Mouse (Mus musculus): ENCODE data around the gene Atg7. TPM values are rescaled to one million over a fixed set of nuclear protein-coding genes. Genes with fewer than 3 reads are reported as not detected.

Gene Atg7
- polyA plus RNA-seq, 1 experiment from 2014 or later: 13.5 TPM

GRCm38 (mm10) chr6:114715289-114716030 lies 72.6 kb downstream of the Atg7 start:
- 64% methylated on average over 7 of the region's 7 CpGs for whole genome bisulfite sequencing
- no peak overlapping the region for H3K4me2 ChIP-seq (replicated peaks; ENCODE audit: low read depth, low read length)
- no peak overlapping the region for H3K9ac ChIP-seq (ENCODE audit: low read depth, low read length)
- no peaks in the 10 kb centered on the region for H3K9me3 ChIP-seq (ENCODE audit: control insufficient read depth, low read length)
- no peaks in the 10 kb centered on the region for H3K27me3 ChIP-seq (ENCODE audit: control insufficient read depth, insufficient read depth, low read length)
- no peaks in the 10 kb centered on the region for H3K36me3 ChIP-seq (ENCODE audit: control insufficient read depth, insufficient read depth, low read length)
- H3K4me1 ChIP-seq (replicated peaks; ENCODE audit: control insufficient read depth, insufficient read depth, low read length): peaks cover 4% of the 10 kb centered on the region; the same call in 1 of the 2 replicates
- no peak overlapping the region for H3K4me3 ChIP-seq (ENCODE audit: low read depth, low read length)
- peak overlapping the region; percentile 31; the same call in 1 of the 2 replicates for H3K27ac ChIP-seq (ENCODE audit: low read depth, low read length)
- DNase-seq (ENCODE audit: low spot score) (no peak), ATAC-seq (ENCODE audit: low FRiP score) (peak; percentile 47; the same call in 1 of the 2 replicates)

GRCm38 (mm10) chr6:114719100-114719499 lies 76.2 kb downstream of the Atg7 start:
- Histone ChIP-seq H3K27me3 (ENCODE audit: control insufficient read depth, insufficient read depth, low read length) (no peaks in the 10 kb centered on the region), H3K4me1 (replicated peaks; ENCODE audit: control insufficient read depth, insufficient read depth, low read length) (peaks cover 4% of the 10 kb centered on the region; the same call in 1 of the 2 replicates), H3K36me3 (ENCODE audit: control insufficient read depth, insufficient read depth, low read length) (no peaks in the 10 kb centered on the region), H3K9ac (ENCODE audit: low read depth, low read length) (no peak overlapping the region), H3K4me3 (ENCODE audit: low read depth, low read length) (no peak overlapping the region), H3K9me3 (ENCODE audit: control insufficient read depth, low read length) (no peaks in the 10 kb centered on the region), H3K4me2 (replicated peaks; ENCODE audit: low read depth, low read length) (no peak overlapping the region), H3K27ac (ENCODE audit: low read depth, low read length) (no peak overlapping the region)
- no peak for DNase-seq (ENCODE audit: low spot score)
- ATAC-seq (ENCODE audit: low FRiP score): no peak
- 79% methylated on average over 5 of the region's 5 CpGs for WGBS

DNA sequence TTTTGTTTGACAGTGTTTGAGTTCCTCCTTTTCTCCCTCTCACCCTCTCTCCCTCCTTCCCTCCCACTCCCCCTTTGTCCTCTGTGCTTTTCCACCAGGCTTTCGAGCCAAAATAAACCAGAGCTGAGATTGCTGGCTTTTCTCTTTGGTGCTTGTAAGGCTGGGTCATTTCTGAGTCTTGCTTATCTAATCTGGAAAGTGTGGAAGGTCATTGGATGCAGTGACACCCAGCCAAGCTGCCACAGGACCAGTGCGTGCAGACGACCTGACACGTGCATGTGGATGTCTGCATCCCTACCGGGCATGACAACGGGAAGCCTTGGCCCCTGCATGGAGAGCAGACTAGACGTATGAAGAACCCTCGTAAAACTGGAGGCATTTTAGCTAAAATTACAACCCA lies 76.8 kb downstream of the Atg7 start:
- peaks cover under 1% of the 10 kb centered on the region; the same call in 1 of the 2 replicates for H3K4me1 ChIP-seq (replicated peaks; ENCODE audit: control insufficient read depth, insufficient read depth, low read length)
- no peak overlapping the region for H3K4me2 ChIP-seq (replicated peaks; ENCODE audit: low read depth, low read length)
- no peaks in the 10 kb centered on the region for H3K9me3 ChIP-seq (ENCODE audit: control insufficient read depth, low read length)
- no peak overlapping the region for H3K27ac ChIP-seq (ENCODE audit: low read depth, low read length)
- DNase-seq (ENCODE audit: low spot score): no peak
- no peak overlapping the region for H3K4me3 ChIP-seq (ENCODE audit: low read depth, low read length)
- no peaks in the 10 kb centered on the region for H3K36me3 ChIP-seq (ENCODE audit: control insufficient read depth, insufficient read depth, low read length)
- WGBS: 88% methylated on average over 8 of the region's 8 CpGs
- no peaks in the 10 kb centered on the region for H3K27me3 ChIP-seq (ENCODE audit: control insufficient read depth, insufficient read depth, low read length)
- H3K9ac ChIP-seq (ENCODE audit: low read depth, low read length): no peak overlapping the region
- no peak for ATAC-seq (ENCODE audit: low FRiP score)

GRCm38 (mm10) chr6:114722046-114722445 lies 79.1 kb downstream of the Atg7 start:
- Histone ChIP-seq H3K36me3 (ENCODE audit: control insufficient read depth, insufficient read depth, low read length) (no peaks in the 10 kb centered on the region), H3K9me3 (ENCODE audit: control insufficient read depth, low read length) (no peaks in the 10 kb centered on the region), H3K9ac (ENCODE audit: low read depth, low read length) (no peak overlapping the region), H3K27ac (ENCODE audit: low read depth, low read length) (no peak overlapping the region), H3K27me3 (ENCODE audit: control insufficient read depth, insufficient read depth, low read length) (no peaks in the 10 kb centered on the region), H3K4me1 (replicated peaks; ENCODE audit: control insufficient read depth, insufficient read depth, low read length) (no peaks in the 10 kb centered on the region), H3K4me3 (ENCODE audit: low read depth, low read length) (no peak overlapping the region), H3K4me2 (replicated peaks; ENCODE audit: low read depth, low read length) (no peak overlapping the region)
- ATAC-seq (ENCODE audit: low FRiP score) (no peak), DNase-seq (ENCODE audit: low spot score) (no peak)
- WGBS: 83% methylated on average over 5 of the region's 5 CpGs

DNA sequence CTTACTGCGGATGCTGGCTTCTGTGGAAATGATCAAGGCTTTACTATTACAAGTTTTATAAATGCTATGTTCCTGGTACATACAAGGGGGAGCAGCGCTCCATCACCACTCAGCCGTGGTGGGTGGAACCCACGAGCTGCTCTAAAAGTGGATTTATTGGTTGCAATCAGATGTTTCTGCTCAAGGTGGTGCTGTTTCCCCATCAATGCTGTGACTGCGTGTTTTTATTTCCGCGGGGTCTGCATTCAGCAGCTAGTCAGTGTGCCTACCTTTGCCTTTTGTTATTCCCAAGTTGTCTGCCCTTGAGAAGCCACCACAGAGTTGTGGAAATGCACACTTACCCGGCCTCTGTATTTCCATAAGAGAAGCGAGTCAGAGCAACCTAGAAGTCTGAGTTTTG lies 81.0 kb downstream of the Atg7 start:
- no peaks in the 10 kb centered on the region for H3K36me3 ChIP-seq (ENCODE audit: control insufficient read depth, insufficient read depth, low read length)
- no peak overlapping the region for H3K4me2 ChIP-seq (replicated peaks; ENCODE audit: low read depth, low read length)
- no peak overlapping the region for H3K4me3 ChIP-seq (ENCODE audit: low read depth, low read length)
- H3K9me3 ChIP-seq (ENCODE audit: control insufficient read depth, low read length): no peaks in the 10 kb centered on the region
- H3K9ac ChIP-seq (ENCODE audit: low read depth, low read length): no peak overlapping the region
- no peak overlapping the region for H3K27ac ChIP-seq (ENCODE audit: low read depth, low read length)
- ATAC-seq (ENCODE audit: low FRiP score): no peak
- WGBS: 31% methylated on average over 9 of the region's 9 CpGs
- no peaks in the 10 kb centered on the region for H3K27me3 ChIP-seq (ENCODE audit: control insufficient read depth, insufficient read depth, low read length)
- H3K4me1 ChIP-seq (replicated peaks; ENCODE audit: control insufficient read depth, insufficient read depth, low read length): no peaks in the 10 kb centered on the region
- peak; percentile 77 for DNase-seq (ENCODE audit: low spot score)

DNA sequence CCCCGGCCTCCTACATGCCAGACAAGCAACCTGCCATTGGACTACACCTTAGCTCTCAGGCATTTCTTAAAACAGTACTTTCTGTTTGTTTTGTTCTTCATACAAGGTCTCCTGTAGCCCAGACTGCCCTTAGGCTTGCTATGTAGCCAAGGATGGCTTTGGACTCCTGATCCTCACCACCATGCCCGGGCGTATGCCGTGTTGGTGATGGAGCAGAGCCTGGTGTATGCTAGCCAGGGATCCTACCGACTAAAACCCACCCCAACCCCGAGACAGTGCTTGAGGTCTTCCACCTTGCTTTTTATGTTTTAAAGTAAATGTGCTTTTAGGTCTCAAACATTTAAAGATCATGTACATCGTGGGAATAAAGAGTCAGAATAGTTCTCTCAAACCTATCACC lies 81.5 kb downstream of the Atg7 start:
- DNase-seq (ENCODE audit: low spot score) (no peak), ATAC-seq (ENCODE audit: low FRiP score) (no peak)
- Histone ChIP-seq H3K4me1 (replicated peaks; ENCODE audit: control insufficient read depth, insufficient read depth, low read length) (no peaks in the 10 kb centered on the region), H3K9ac (ENCODE audit: low read depth, low read length) (no peak overlapping the region), H3K4me2 (replicated peaks; ENCODE audit: low read depth, low read length) (no peak overlapping the region), H3K4me3 (ENCODE audit: low read depth, low read length) (no peak overlapping the region), H3K27ac (ENCODE audit: low read depth, low read length) (no peak overlapping the region), H3K27me3 (ENCODE audit: control insufficient read depth, insufficient read depth, low read length) (no peaks in the 10 kb centered on the region), H3K9me3 (ENCODE audit: control insufficient read depth, low read length) (no peaks in the 10 kb centered on the region), H3K36me3 (ENCODE audit: control insufficient read depth, insufficient read depth, low read length) (no peaks in the 10 kb centered on the region)
- 85% methylated on average over 7 of the region's 7 CpGs for WGBS

- ATAC-seq (ENCODE audit: low FRiP score): no peak
- H3K4me1 ChIP-seq (replicated peaks; ENCODE audit: control insufficient read depth, insufficient read depth, low read length): no peaks in the 10 kb centered on the region
- DNase-seq (ENCODE audit: low spot score): no peak
- no peak overlapping the region for H3K4me3 ChIP-seq (ENCODE audit: low read depth, low read length)
- 59% methylated on average over 8 of the region's 8 CpGs for WGBS
- no peak overlapping the region for H3K27ac ChIP-seq (ENCODE audit: low read depth, low read length)
- no peaks in the 10 kb centered on the region for H3K9me3 ChIP-seq (ENCODE audit: control insufficient read depth, low read length)
- H3K9ac ChIP-seq (ENCODE audit: low read depth, low read length): no peak overlapping the region
- no peaks in the 10 kb centered on the region for H3K27me3 ChIP-seq (ENCODE audit: control insufficient read depth, insufficient read depth, low read length)
- no peak overlapping the region for H3K4me2 ChIP-seq (replicated peaks; ENCODE audit: low read depth, low read length)
- no peaks in the 10 kb centered on the region for H3K36me3 ChIP-seq (ENCODE audit: control insufficient read depth, insufficient read depth, low read length)
Observed at GRCm38 (mm10) chr6:114725147-114725575, 82.3 kb downstream of the Atg7 start.

- no peak overlapping the region for H3K4me2 ChIP-seq (replicated peaks; ENCODE audit: low read depth, low read length)
- H3K4me1 ChIP-seq (replicated peaks; ENCODE audit: control insufficient read depth, insufficient read depth, low read length): no peaks in the 10 kb centered on the region
- no peak for ATAC-seq (ENCODE audit: low FRiP score)
- 66% methylated on average over 11 of the region's 11 CpGs for WGBS
- no peaks in the 10 kb centered on the region for H3K9me3 ChIP-seq (ENCODE audit: control insufficient read depth, low read length)
- H3K4me3 ChIP-seq (ENCODE audit: low read depth, low read length): no peak overlapping the region
- no peak overlapping the region for H3K27ac ChIP-seq (ENCODE audit: low read depth, low read length)
- no peak overlapping the region for H3K9ac ChIP-seq (ENCODE audit: low read depth, low read length)
- peak; percentile 11 for DNase-seq (ENCODE audit: low spot score)
- H3K36me3 ChIP-seq (ENCODE audit: control insufficient read depth, insufficient read depth, low read length): no peaks in the 10 kb centered on the region
- no peaks in the 10 kb centered on the region for H3K27me3 ChIP-seq (ENCODE audit: control insufficient read depth, insufficient read depth, low read length)
Observed at GRCm38 (mm10) chr6:114726681-114727080, 83.8 kb downstream of the Atg7 start.

GRCm38 (mm10) chr6:114733156-114733555 lies 90.3 kb downstream of the Atg7 start:
- no peaks in the 10 kb centered on the region for H3K9me3 ChIP-seq (ENCODE audit: control insufficient read depth, low read length)
- no peak overlapping the region for H3K4me3 ChIP-seq (ENCODE audit: low read depth, low read length)
- no peaks in the 10 kb centered on the region for H3K4me1 ChIP-seq (replicated peaks; ENCODE audit: control insufficient read depth, insufficient read depth, low read length)
- no peak for DNase-seq (ENCODE audit: low spot score)
- no peaks in the 10 kb centered on the region for H3K36me3 ChIP-seq (ENCODE audit: control insufficient read depth, insufficient read depth, low read length)
- H3K27ac ChIP-seq (ENCODE audit: low read depth, low read length): no peak overlapping the region
- no peak overlapping the region for H3K4me2 ChIP-seq (replicated peaks; ENCODE audit: low read depth, low read length)
- no peaks in the 10 kb centered on the region for H3K27me3 ChIP-seq (ENCODE audit: control insufficient read depth, insufficient read depth, low read length)
- H3K9ac ChIP-seq (ENCODE audit: low read depth, low read length): no peak overlapping the region
- no peak for ATAC-seq (ENCODE audit: low FRiP score)
- WGBS: 70% methylated on average over 5 of the region's 5 CpGs
